Mouse (Mus musculus): ENCODE measurements around the gene Gm20852. TPM values are rescaled to one million over a fixed set of nuclear protein-coding genes. Genes with fewer than 3 reads are reported as not detected.

Gene Gm20852
- not detected in 2 replicates for polyA plus RNA-seq (2012; rRNA removed)

GRCm38 (mm10) chrY:66742023-66742422 lies at the start of gene Gm20852:
Gm20852 (minus strand) TSS chrY:66742123.

